Mouse (Mus musculus) gastrocnemius, adult 18-20 months (tissue): ENCODE measurements at regions not wholly inside any gene's neighbourhood (a gene's known extent, or its start where the extent isn't known, plus 50 kb on each side); places are given as distances from the start of the nearest gene placed in this dataset.

ENCODE experiments used
- DNase-seq: peaks from one replicate; pipeline ENCODE4 v3.0.0; 2021; ENCODE audit warnings: low spot score

DNA sequence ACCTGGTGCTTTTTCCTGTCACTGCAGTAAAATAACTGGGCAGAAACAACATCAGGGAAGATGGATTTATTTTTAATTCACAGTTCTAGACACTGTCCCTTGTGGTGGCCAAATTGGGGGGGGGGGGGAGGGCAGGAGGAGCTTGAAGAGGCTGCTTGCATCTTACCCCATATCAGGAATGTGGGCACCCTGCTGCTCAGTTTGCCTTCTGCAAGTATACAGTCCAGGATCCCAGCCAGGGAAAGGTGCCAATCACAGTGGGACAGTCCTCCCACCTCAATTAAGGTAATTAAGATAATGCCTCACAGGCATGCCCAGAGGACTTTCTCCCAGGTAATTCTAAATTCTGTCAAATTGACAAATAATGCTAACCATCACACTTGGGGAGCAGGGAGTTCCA, 179.2 kb upstream of the Zmiz1 start:
- no peak for DNase-seq

DNA sequence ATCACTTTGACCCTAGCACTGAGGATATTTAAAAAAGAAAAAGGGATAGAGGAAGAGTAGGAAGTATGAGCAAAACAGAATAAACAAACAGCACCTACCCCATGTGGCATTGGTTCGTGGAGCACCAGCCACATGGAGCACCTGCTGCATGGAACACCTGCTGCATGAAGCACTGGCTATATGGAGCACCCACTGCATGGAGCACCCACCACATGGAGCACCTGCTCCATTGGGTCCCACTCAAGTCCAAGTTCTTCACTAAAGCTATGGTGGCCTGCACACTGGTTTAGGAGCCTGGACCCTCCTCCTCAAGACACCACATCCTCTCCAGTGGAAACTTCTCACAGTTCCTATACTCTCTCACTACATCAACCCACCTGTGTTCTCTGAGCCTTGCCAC, 166.4 kb upstream of the Zmiz1 start:
- DNase-seq = no peak

DNA sequence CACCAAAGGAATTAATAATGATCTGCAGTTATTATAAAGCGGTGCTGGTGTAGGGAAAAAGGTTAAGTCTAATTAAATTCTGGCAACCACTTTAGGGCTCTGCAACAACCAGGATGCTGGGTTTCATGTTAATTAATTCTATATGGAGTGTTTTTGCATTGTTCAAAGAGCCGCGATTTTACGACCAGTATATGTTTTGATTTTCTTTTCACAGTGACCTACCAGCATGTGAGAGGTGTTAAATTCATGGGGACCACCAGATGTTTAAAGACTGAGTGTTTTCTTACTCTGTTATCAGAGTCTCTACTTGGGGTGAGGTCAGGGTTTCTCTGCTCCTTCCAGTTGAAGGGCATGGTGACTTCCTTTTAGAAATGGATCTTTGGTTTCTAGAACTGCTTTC, 164.8 kb upstream of the Zmiz1 start:
- DNase-seq = no peak

DNA sequence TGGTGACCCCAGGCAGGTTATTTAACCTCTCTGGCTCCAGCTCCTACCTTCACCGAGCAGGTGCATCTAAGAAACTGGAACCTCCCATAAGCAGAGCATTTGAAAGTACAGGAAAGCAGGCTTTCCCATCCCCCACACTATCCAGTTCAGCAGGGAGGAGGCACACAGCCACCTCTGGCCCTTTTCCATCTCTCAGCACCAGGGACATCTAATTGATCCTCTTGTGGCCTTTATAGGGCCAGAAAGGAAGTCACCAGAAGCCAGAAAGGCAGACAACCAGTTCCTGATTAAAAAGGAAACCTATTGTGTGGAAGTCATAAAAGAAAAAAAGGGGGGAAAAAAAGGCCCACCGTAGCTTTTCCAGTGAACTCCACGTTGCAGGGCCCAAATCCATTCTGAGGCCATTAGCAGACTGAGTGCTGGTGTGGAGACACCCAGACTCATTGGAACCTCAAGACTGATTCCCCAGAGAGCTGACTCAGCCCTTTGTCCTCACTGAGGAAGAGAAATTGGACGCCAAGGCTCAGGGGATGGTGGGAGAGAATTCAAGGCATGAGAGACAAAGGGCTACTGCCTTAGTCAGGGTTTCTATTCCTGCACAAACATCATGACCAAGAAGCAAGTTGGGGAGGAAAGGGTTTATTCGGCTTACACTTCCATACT, 163.2 kb upstream of the Zmiz1 start:
- DNase-seq = peak; percentile 27

DNA sequence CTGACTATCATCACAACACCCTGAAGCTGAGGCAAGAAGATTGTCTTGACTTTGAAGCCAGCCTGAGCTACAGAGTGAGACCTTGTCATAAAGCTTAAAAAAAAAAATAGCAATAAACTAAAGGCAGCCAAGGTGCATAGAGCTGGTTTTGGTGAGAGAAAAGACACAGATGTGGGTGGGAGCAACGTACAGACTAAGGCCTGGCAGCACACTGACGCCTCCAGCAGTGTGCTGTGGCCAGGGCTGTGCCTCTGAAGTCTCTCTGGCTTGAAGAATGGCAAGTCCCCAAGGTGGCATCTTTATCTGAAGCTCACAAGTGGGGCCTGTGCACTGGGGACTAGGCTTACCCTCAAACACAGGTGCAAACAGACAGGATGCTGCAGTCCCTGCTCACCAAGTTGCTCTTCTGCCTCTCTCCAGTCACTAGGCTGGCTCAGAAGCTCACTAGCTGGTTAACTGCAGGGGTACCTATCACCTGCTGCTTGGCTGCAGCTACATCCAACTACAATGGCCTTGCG, 159.3 kb upstream of the Zmiz1 start:
- DNase-seq = no peak

DNA sequence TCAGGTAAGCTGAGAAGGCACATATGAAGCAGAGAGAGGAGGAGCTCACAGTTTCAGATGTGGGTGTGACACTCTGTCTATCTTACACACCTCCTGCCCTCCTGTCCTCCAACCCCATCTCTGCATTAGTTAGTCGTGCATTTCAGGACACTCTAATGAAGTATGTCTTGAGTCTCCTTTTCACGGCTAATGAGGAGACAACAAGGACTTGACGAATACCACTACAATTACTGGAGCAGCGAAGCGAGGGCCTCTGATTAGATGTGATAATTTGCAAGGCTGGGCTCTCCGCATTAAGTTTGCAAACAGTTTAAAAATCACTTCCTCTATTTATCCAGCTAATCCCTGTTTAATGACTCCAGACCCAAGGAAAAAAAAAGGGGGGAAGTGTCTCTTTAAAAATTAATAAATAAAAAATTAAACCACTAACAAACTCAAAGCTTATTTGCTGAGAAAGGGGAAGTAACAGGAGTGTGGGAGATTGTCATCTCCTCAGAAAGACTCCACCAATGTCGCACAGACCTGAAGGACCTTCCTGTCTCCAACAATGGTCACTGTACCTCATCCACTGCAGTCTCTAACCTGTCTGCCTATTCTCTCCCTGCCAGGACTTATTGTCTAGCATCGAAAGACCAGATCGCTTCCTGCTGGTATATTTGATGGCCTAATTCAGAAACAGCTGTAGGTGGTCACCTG, 157.5 kb upstream of the Zmiz1 start:
- no peak for DNase-seq

DNA sequence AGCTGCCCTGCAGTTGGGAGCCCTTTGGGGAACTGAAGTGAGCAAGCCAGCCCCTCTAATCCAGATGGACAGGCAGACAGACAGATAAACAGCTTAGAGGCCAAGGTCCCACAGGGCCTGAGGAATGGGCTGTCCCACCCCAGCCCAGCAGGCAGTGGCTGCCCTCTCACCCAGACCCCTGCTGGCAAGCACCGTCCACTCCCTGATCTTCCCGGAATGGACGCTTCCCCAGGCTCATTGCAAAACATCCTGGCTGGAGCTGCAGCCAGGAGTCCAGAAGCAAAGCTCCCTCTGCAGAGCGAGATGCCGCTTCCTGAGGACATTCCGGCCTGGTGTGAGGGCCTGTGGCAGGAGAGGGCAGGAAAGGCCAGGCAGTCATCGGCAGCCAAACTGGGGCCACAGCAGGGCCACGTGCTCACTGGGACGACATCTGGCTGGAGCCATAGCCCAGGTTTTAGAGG, 154.6 kb upstream of the Zmiz1 start:
- DNase-seq = peak; percentile 88

DNA sequence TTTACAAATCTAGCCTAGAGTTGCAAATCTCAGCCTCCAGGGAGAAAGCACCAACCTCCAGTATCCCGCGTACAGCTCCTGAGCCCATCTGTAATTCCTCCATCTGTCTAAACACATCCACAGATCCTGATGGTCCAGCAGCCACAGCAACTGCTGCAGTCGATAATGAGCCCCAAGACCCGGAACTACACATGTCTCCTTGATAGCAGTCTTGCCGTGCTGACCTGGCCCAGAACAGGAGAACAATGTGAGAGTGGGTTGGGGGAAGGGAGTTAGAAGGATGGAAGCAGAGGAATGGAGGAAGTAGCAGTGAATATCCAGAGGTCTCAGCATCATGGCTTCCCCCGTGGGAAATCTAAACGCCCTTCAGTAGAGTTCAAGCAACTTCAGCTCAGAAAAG, 152.8 kb upstream of the Zmiz1 start:
- no peak for DNase-seq

DNA sequence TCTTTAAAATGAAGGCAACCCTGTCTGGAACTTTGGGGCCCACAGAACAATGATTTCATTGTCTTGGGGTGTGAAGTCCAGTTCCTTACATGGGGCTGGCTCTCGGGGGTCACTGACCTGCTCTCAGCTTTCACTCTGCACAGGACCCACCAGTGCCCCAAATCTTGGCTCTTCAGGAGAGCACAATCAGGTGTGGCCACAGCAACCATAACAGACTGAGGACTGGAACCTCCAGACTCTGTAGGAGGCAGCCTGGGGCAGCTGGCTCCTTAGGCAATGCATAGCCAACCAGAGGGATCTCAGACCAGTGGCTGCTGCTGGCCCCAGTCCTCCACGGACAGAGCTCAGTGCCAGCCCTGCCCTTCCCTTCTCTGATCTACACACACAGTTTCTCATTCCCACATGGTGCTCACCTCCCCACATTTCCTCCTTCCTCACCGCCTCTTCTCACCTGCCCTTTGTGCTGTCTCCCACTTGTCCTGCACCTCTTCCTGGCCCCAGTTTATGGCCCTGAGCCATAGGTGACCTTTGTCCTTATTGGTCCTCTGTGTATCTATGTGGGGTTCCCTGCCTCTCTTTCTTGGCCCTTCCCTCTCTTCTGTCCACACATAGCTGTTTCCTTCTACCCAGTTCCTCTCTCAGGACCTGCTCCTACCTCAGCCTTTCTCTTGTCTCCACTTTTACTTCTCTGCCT, 151.9 kb upstream of the Zmiz1 start:
- DNase-seq = no peak

DNA sequence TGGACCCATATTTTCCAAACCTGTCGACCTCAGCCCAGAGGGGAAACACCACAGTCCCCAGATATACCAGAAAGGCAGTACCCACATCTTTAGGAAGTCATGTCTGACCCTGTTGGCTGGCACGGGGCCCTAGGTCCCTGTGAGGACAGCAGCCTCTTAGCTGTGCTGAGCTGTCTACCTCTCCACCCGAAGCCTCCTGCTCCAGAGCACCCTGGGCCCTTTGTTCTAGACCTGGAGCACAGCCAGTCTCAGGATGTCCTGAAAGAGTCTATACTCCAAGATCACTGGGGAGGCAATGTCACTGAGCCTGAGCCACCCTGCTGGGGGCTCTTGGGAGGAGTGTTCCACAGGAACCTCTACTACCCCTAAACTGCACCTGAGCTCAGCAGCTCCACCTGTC, 150.9 kb upstream of the Zmiz1 start:
- no peak for DNase-seq

DNA sequence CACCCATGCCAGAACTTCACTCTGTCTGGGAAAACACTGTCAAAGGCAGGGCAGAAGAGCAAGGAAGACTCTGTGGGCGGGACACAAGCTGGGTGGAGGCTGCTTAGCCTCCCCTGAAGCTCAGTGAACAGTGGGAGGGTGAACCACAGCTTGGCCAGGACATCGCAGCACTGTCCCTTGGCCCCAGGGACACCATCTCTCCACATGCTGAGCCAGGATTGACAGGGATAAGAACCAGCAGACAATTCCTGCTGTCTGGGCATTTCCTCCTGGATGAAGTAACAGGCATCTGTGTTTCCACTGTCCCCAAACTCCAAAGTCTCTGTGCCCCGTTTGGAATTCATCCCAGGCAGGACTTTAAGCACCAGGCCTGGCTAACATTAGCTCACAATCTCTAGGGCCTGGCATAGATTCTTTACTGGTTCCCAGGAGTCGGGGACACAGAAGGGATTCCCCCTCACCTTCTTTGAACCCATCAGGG, 148.3 kb upstream of the Zmiz1 start:
- peak; percentile 21 for DNase-seq

DNA sequence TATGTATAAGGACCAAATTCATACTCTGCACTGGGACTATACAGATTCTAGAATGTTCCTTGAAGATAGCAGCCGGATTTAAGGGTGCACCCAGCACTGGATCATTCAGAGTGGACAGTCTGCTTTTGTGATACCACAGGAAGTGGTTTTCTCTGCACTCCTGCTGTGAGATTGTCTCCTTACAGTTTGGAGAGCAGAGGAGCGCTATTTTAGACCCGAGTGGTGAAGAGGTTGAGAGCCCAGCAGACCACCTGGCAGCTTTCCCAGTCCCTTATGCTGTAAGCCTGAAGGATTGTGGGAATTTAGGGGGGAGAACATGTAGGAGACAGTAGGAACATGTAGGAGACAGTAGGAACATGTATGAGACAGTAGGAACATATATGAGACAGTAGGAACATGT, 147.5 kb upstream of the Zmiz1 start:
- DNase-seq = no peak

DNA sequence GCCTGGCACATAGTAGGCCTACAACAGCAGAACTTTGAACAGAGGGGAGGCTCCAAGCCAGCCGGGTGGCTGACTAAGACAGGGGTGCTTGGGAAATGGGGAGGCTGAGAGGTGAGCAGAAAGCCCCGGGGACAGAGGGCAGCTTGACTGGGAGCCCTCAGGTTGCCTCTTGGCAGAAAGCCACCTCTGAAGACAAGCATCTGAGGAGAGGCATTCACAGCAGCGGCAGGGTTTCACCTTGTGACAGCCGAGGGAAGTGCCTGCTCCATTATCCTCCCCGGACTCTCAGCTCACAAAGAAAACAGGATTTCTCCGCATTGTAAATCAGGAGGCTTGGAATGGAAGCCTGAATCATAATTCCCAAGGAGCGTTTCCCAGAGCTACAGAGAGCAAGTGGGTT, 146.8 kb upstream of the Zmiz1 start:
- DNase-seq = no peak

DNA sequence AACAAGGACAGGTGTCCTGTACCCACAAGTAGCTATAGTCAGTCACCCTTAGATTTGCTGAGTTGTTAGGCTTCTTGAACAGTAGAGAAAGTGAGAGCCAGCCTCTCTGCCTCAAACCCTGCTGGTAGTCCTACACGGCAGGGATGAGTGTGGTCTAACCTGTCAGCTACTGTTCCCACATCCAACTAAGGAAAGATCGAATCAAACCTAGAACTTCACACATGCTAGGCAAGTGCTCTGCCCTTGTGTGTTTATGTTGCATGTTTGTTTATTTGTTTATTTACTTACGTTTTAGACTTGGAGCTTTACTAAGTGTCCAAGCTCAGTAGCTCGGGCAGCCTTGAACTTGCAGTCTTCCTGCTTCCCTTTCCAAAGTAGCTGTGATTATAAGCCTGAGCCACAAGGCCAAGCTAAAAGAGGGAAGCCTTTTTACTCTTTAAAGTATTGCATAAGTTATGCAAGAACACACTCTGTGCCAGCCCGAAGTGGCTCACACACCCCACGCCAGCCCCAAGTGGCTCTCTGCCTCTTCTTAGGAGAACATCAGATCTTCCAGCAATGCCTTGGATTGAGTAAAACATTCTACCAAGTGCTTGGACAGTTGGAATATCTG, 146.1 kb upstream of the Zmiz1 start:
- no peak for DNase-seq

DNA sequence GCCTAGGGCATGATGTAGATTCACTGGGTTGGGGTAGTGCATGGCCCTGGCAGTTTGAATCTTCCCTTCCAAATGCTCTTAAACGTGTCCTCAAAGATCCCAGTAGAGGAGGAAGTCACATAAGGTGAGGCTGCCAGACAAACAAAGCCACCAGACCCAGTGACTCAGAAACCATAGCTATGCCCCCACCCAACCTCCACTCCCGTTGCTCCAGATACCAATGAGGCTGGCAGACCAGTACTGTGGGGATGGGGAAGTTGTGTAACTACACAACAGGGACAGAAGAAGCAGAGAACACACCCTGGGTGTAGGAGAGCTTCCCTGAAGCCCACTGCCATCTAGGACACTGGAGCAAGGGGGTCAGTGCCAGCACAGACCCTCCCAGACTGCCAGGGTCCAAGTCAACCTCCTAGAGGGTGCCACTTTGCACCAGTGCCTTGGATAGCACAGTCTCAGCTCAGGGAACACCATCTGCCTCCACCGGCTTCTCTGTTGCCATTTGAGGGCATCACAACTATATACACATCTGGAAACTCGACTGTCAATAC, 145.2 kb upstream of the Zmiz1 start:
- no peak for DNase-seq

DNA sequence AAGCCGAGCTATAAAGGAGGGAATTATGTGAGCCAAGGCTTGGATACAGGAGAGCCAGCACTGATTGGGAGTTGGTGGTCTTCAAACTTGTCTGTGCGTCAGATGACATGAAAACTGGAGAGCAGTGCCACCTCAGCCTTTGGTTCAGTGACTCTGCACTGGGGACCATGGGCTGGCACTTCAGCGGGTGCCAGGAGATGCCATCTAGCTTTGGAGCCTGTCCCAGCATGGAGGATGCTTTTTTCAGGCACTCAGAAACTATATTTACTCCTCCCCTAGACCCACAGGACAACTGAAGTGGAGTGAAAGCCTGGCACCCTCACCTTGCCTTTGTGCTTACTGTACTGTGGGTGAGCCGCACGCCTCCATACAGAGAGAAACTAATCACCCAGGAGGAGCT, 142.5 kb upstream of the Zmiz1 start:
- no peak for DNase-seq

DNA sequence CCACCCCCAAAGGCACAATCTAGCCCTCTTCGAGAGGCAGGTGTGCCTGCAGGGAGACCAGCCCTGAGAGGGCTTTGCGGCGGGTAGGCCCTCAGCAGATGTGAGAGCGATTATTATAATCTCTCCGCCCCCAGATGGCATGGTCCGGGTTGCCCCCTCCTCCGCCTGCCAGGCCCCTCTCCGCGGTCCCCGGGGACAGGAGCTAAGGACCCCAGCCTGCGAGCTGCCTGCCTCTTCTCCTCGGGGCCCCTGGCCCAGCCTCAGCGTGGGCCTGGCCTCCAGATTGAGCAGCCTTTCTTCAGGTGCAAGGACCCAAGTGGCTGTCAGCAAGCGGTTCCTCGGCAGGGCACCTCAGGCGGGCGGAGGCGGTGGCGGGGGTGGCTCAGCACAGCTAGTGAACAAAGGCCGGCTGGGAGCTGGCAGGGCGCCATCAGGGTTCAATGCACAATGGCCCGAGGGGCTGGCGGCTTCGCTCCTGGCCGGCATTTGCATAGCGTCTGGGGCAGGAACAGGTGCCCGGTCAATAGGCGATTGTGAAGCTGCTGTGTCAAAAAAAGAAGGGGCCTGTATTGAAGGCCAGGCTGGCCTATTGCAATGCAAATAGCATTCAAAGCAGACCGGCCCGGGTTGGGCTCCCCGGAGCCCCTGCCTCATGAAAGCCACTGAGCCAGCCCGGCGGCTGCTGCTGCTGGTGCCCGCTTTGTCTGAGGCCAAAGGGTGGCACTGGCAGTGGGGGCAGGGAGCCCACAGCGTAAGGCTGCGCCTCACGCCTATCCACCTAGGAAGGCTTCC, 141.1 kb upstream of the Zmiz1 start:
- DNase-seq = peak; percentile 28

DNA sequence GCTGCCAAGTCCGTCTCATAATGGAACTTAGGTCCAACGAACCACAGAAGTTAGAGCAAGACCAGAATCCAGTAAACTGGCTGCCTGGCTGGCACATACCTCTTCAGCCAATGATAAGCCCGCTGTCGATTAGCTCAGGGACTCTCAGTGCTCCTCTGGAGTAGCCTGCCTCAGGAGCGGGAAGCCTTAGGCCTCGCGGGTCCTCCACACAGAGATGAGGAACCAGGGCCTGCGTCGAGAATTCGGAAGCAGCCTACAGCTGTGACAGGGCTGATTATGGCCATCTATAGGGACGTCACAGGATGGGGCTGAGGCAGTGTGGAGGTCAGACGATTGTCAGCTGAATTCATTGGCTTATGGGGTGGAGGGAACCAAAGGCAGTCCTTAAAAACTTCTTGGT, 140.1 kb upstream of the Zmiz1 start:
- DNase-seq = no peak

DNA sequence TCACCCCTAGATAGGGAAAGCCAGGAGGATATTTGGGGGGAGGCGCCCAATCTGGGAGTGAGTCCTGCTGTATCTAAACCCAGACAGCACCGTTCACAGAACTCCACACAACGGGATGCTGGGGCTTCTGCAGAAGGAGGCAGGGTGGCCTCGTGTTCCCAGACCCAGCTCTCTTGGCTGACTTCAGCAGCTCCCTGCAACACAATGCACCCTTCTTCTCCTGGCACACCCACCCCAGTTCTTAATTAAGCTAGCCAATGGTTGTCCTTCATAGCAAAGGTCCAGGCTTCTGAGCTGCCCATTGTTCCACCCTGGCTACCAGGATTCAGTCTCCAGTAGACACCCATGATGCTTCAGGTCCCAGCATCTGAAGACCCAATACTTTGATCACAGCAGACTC, 138.8 kb upstream of the Zmiz1 start:
- DNase-seq = no peak

DNA sequence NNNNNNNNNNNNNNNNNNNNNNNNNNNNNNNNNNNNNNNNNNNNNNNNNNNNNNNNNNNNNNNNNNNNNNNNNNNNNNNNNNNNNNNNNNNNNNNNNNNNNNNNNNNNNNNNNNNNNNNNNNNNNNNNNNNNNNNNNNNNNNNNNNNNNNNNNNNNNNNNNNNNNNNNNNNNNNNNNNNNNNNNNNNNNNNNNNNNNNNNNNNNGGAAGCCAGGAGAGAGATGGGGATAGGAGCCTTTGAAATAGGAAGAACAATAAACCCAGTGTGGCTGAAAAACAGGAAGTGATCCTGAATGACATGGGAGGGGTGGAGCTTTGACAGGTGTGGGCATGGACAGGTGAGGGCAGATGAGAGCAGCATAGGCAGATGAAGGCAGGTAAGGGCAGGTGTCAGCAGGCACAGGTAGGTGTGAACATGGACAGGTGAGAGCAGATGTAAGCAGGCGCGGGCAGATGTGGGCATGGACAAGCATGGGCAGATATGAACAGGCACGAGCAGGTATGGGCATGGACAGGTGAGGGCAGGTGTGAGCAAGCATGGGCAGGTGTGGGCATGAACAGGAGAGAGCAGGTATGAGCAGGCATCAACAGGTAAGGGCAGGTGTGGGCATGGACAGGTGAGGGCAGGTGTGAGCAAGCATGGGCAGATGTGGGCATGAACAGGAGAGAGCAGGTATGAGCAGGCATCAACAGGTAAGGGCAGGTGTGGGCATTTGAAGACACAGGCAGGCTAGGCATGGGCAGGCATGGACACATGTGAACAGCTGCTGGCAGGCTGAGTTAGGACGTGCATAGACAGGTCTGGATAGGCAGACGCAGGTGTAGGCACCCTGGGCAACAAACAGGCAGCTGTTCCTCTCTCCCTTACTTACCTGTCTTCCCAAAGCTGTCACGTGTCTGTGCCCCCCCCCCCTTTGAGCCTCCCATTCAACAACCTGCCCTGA, 135.2 kb upstream of the Zmiz1 start:
- no peak for DNase-seq
